Mouse (Mus musculus): ENCODE results near the gene Cckbr. TPM values are rescaled to one million over a fixed set of nuclear protein-coding genes. Genes with fewer than 3 reads are reported as not detected.
"Not testable (repeated sequence)": the region's sequence is repeated elsewhere in the genome, so short reads cannot be mapped to it uniquely, and the experiment has no call there.

Gene Cckbr
- polyA plus RNA-seq, 1 experiment, result not detected

GRCm38 (mm10) chr7:105433859-105434258 is 8.3 kb downstream of the Cckbr start:
- H3K27me3 ChIP-seq (replicated peaks), result peaks cover 16% of the 10 kb centered on the region
- TF ChIP-seq FLI1 (IDR thresholded peaks at IDR 0.05; ENCODE audit: low read length) (no peak), GATA1 (IDR thresholded peaks at IDR 0.05; ENCODE audit: borderline replicate concordance, low read length) (no peak)
- H3K4me1 ChIP-seq, result no peaks in the 10 kb centered on the region
- H3K9me3 ChIP-seq, result peaks cover 20% of the 10 kb centered on the region
- no peaks in the 10 kb centered on the region for H3K36me3 ChIP-seq (replicated peaks; ENCODE audit: low read length)
- peak overlapping the region; percentile 64 for H3K4me3 ChIP-seq (replicated peaks)

GRCm38 (mm10) chr7:105434798-105435197 is 9.3 kb downstream of the Cckbr start:
- H3K4me1 ChIP-seq, result no peaks in the 10 kb centered on the region
- no peak overlapping the region for H3K4me3 ChIP-seq (replicated peaks)
- H3K9me3 ChIP-seq, result peaks cover 20% of the 10 kb centered on the region
- peaks cover 18% of the 10 kb centered on the region for H3K27me3 ChIP-seq (replicated peaks)
- H3K36me3 ChIP-seq (replicated peaks; ENCODE audit: low read length), result no peaks in the 10 kb centered on the region
- TF ChIP-seq GATA1 (IDR thresholded peaks at IDR 0.05; ENCODE audit: borderline replicate concordance, low read length) (no peak), FLI1 (IDR thresholded peaks at IDR 0.05; ENCODE audit: low read length) (no peak)

- Histone ChIP-seq H3K4me3 (replicated peaks) (no peak overlapping the region), H3K27me3 (replicated peaks) (peaks cover 12% of the 10 kb centered on the region), H3K9me3 (peaks cover 20% of the 10 kb centered on the region), H3K36me3 (replicated peaks; ENCODE audit: low read length) (no peaks in the 10 kb centered on the region), H3K4me1 (no peaks in the 10 kb centered on the region)
- TF ChIP-seq FLI1 (IDR thresholded peaks at IDR 0.05; ENCODE audit: low read length) (no peak), GATA1 (IDR thresholded peaks at IDR 0.05; ENCODE audit: borderline replicate concordance, low read length) (no peak)
Measured at GRCm38 (mm10) chr7:105437979-105438772, 12.6 kb downstream of the Cckbr start.

GRCm38 (mm10) chr7:105441426-105441825 is 15.9 kb downstream of the Cckbr start:
- Histone ChIP-seq H3K36me3 (replicated peaks; ENCODE audit: low read length) (no peaks in the 10 kb centered on the region), H3K27me3 (replicated peaks) (peaks cover 4% of the 10 kb centered on the region), H3K9me3 (no peaks in the 10 kb centered on the region), H3K4me3 (replicated peaks) (no peak overlapping the region), H3K4me1 (no peaks in the 10 kb centered on the region)
- no peak for TF ChIP-seq FLI1 (IDR thresholded peaks at IDR 0.05; ENCODE audit: low read length)
- TF ChIP-seq GATA1 (IDR thresholded peaks at IDR 0.05; ENCODE audit: borderline replicate concordance, low read length), result no peak

- no peaks in the 10 kb centered on the region for H3K36me3 ChIP-seq (replicated peaks; ENCODE audit: low read length)
- no peaks in the 10 kb centered on the region for H3K9me3 ChIP-seq
- H3K27me3 ChIP-seq (replicated peaks), result no peaks in the 10 kb centered on the region
- no peak overlapping the region for H3K4me3 ChIP-seq (replicated peaks)
- no peak for TF ChIP-seq FLI1 (IDR thresholded peaks at IDR 0.05; ENCODE audit: low read length)
- TF ChIP-seq GATA1 (IDR thresholded peaks at IDR 0.05; ENCODE audit: borderline replicate concordance, low read length), result no peak
- no peaks in the 10 kb centered on the region for H3K4me1 ChIP-seq
Measured at GRCm38 (mm10) chr7:105445076-105445475, 19.5 kb downstream of the Cckbr start.

- H3K4me1 ChIP-seq; H3K27me3 ChIP-seq (replicated peaks); H3K9me3 ChIP-seq; H3K4me3 ChIP-seq (replicated peaks); H3K36me3 ChIP-seq (replicated peaks; ENCODE audit: low read length): not testable (repeated sequence)
Measured at GRCm38 (mm10) chr7:105453345-105453744, 27.8 kb downstream of the Cckbr start.

GRCm38 (mm10) chr7:105458546-105458945 is 33.0 kb downstream of the Cckbr start:
- TF ChIP-seq GATA1 (IDR thresholded peaks at IDR 0.05; ENCODE audit: borderline replicate concordance, low read length) (no peak), FLI1 (IDR thresholded peaks at IDR 0.05; ENCODE audit: low read length) (no peak)
- Histone ChIP-seq H3K36me3 (replicated peaks; ENCODE audit: low read length) (no peaks in the 10 kb centered on the region), H3K4me1 (no peaks in the 10 kb centered on the region), H3K4me3 (replicated peaks) (no peak overlapping the region), H3K9me3 (no peaks in the 10 kb centered on the region), H3K27me3 (replicated peaks) (no peaks in the 10 kb centered on the region)

GRCm38 (mm10) chr7:105465505-105465904 is 40.0 kb downstream of the Cckbr start:
- H3K9me3 ChIP-seq; H3K4me1 ChIP-seq; H3K27me3 ChIP-seq (replicated peaks); H3K4me3 ChIP-seq (replicated peaks); H3K36me3 ChIP-seq (replicated peaks; ENCODE audit: low read length): not testable (repeated sequence)

GRCm38 (mm10) chr7:105472607-105473006 is 47.1 kb downstream of the Cckbr start:
- no peaks in the 10 kb centered on the region for H3K27me3 ChIP-seq (replicated peaks)
- H3K9me3 ChIP-seq, result no peaks in the 10 kb centered on the region
- H3K4me3 ChIP-seq (replicated peaks), result no peak overlapping the region
- H3K4me1 ChIP-seq, result peaks cover 9% of the 10 kb centered on the region
- TF ChIP-seq GATA1 (IDR thresholded peaks at IDR 0.05; ENCODE audit: borderline replicate concordance, low read length) (no peak), FLI1 (IDR thresholded peaks at IDR 0.05; ENCODE audit: low read length) (no peak)
- H3K36me3 ChIP-seq (replicated peaks; ENCODE audit: low read length), result no peaks in the 10 kb centered on the region

GRCm38 (mm10) chr7:105474771-105475315 is 49.3 kb downstream of the Cckbr start:
- TF ChIP-seq GATA1 (IDR thresholded peaks at IDR 0.05; ENCODE audit: borderline replicate concordance, low read length), result no peak
- no peak for TF ChIP-seq FLI1 (IDR thresholded peaks at IDR 0.05; ENCODE audit: low read length)
- H3K27me3 ChIP-seq (replicated peaks), result peaks cover 2% of the 10 kb centered on the region
- no peaks in the 10 kb centered on the region for H3K36me3 ChIP-seq (replicated peaks; ENCODE audit: low read length)
- no peak overlapping the region for H3K4me3 ChIP-seq (replicated peaks)
- H3K9me3 ChIP-seq, result no peaks in the 10 kb centered on the region
- peaks cover 13% of the 10 kb centered on the region for H3K4me1 ChIP-seq
